Mouse (Mus musculus) bone marrow macrophage, adult 2 months (primary cell): ENCODE measurements at regions not wholly inside any gene's neighbourhood (a gene's known extent, or its start where the extent isn't known, plus 50 kb on each side); places are given as distances from the start of the nearest gene placed in this dataset.

Experiments used
- CTCF ChIP-seq: IDR thresholded peaks from 2 replicates; pipeline ENCODE4 v1.5.1; 2012; ENCODE audit warnings: low read depth, mild to moderate bottlenecking, low read length, moderate library complexity
- POLR2A ChIP-seq: IDR thresholded peaks from 2 replicates; pipeline ENCODE4 v1.6.1; 2012; ENCODE audit warnings: mild to moderate bottlenecking, low read depth, low read length, borderline replicate concordance

DNA sequence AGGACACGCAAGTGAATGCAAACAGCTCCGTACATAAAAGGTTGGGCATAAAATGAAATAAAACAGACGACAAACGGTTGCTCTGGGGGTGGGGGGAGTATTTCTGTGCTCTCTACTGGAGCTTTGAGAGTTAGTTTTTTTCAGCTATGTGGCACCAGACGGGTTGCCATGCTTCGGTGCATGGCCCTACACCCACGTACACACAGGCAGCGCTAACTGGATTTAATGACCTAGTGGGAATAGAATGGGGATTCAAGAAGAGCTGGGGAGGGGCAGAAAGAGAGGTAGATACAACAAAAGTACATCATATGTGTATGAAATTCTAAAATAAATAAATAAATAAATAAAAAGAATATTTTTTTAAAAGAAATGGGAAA, 220.5 kb upstream of the Tmem45b start:
- TF ChIP-seq POLR2A (no peak), CTCF (no peak)
